In genomic region chr10:42056486-42057230, GRCm38 (mm10) we compare ENCODE assay signal across 11 mouse cellular contexts. TPM values are rescaled to one million over a fixed set of nuclear protein-coding genes. Genes with fewer than 3 reads are reported as not detected.
DNase-seq lines count a peak whose midpoint lies in the region; ATAC-seq and TF ChIP-seq lines count a peak whose summit lies in the region.
"Had no signal": no experiment of that assay in that cellular context is flagged by ENCODE, and none has a peak within 500 bp of the region (broad histone marks: within the 10 kb centered on the region; RNA-seq: fewer than 3 reads in every experiment).

No protein-coding gene starts in this region.

- ATAC-seq in kidney, postnatal 0 days (replicated peaks; ENCODE audit: low FRiP score, low read depth): no peak
- no peak for ATAC-seq in G1E (ENCODE audit: extremely low read depth, insufficient number of reproducible peaks, low FRiP score, poor library complexity, severe bottlenecking)
- ATAC-seq in liver, embryonic 12.5 days: no peak
- ATAC-seq: forebrain, embryonic 16.5 days had no signal

- H3K4me1 ChIP-seq in kidney, postnatal 0 days (replicated peaks; ENCODE audit: insufficient read depth, low read length): no peaks in the 10 kb centered on the region
- H3K4me1 ChIP-seq in G1E (ENCODE audit: insufficient read depth, low read depth, low read length): peaks cover 44% of the 10 kb centered on the region
- peaks cover 39% of the 10 kb centered on the region for H3K4me1 ChIP-seq in liver, embryonic 12.5 days

- TF ChIP-seq CTCF in kidney, postnatal 0 days (IDR thresholded peaks at IDR 0.05; ENCODE audit: low read depth): no peak
- TF ChIP-seq CTCF in G1E (IDR thresholded peaks at IDR 0.05; ENCODE audit: low read depth, low read length): no peak
- TF ChIP-seq CTCF in gastrocnemius, adult 2 months (IDR thresholded peaks at IDR 0.05): no peak

- H3K4me2 ChIP-seq in kidney, postnatal 0 days (ENCODE audit: low read length): peak overlapping the region; percentile 19; the same call in 1 of the 2 replicates
- peak overlapping the region; percentile 66 for H3K4me2 ChIP-seq in liver, embryonic 12.5 days
- H3K4me2 ChIP-seq: embryonic facial prominence, embryonic 13.5 days had no signal

- no peak overlapping the region for H3K9ac ChIP-seq in kidney, postnatal 0 days (ENCODE audit: low read depth, low read length)
- peak overlapping the region; percentile 24 for H3K9ac ChIP-seq in liver, embryonic 12.5 days
- H3K9ac ChIP-seq: embryonic facial prominence, embryonic 13.5 days had no signal

- no peaks in the 10 kb centered on the region for H3K36me3 ChIP-seq in kidney, postnatal 0 days (ENCODE audit: insufficient read depth, low read length)
- peaks cover 2% of the 10 kb centered on the region for H3K36me3 ChIP-seq in G1E (replicated peaks)
- no peaks in the 10 kb centered on the region for H3K36me3 ChIP-seq in liver, embryonic 12.5 days
- H3K36me3 ChIP-seq: embryonic facial prominence, embryonic 13.5 days had no signal

- H3K9me3 ChIP-seq in kidney, postnatal 0 days (replicated peaks; ENCODE audit: low read length): no peaks in the 10 kb centered on the region
- peaks cover 6% of the 10 kb centered on the region for H3K9me3 ChIP-seq in G1E (replicated peaks)
- no peaks in the 10 kb centered on the region for H3K9me3 ChIP-seq in liver, embryonic 12.5 days (replicated peaks)
- H3K9me3 ChIP-seq: embryonic facial prominence, embryonic 13.5 days had no signal

- DNase-seq in heart, adult 11 months: peak; percentile 85
- no peak for DNase-seq in heart, postnatal 25 days (ENCODE audit: low spot score)
- no peak for DNase-seq in kidney, postnatal 0 days (ENCODE audit: low spot score)
- no peak for DNase-seq in kidney, adult 18-20 months
- DNase-seq in G1E (ENCODE audit: low spot score): no peak
- DNase-seq in gastrocnemius, adult 2 months: no peak
- DNase-seq in urinary bladder, adult 2 months (ENCODE audit: low spot score): no peak
- DNase-seq: cerebellum, postnatal 25 days had no signal

- intact Hi-C loops in heart, postnatal 25 days (cut with DNase I): no loop called here
- intact Hi-C loops in gastrocnemius, adult 2 months (cut with DNase I): no loop called here

- 79% methylated on average over 18 of the region's 18 CpGs for WGBS in kidney, postnatal 0 days
- WGBS in liver, embryonic 12.5 days (ENCODE audit: insufficient replicate concordance): 56% methylated on average over 18 of the region's 18 CpGs

- no peak overlapping the region for H3K27ac ChIP-seq in kidney, postnatal 0 days
- H3K27ac ChIP-seq in liver, embryonic 12.5 days: peak overlapping the region; percentile 79
- H3K27ac ChIP-seq in gastrocnemius, adult 2 months: no peak overlapping the region
- H3K27ac ChIP-seq: embryonic facial prominence, embryonic 13.5 days had no signal

- H3K4me3 ChIP-seq in kidney, postnatal 0 days (replicated peaks; ENCODE audit: low read depth, low read length): no peak overlapping the region
- peak overlapping the region; percentile 55; the same call in 1 of the 2 replicates for H3K4me3 ChIP-seq in G1E (ENCODE audit: low read depth, low read length)
- H3K4me3 ChIP-seq in liver, embryonic 12.5 days: 0 out of 2 replicates have a peak overlapping the region, but pooled peaks have one; percentile 30
- no peak overlapping the region; the same call in 1 of the 2 replicates for H3K4me3 ChIP-seq in gastrocnemius, adult 2 months
- H3K4me3 ChIP-seq: embryonic facial prominence, embryonic 13.5 days had no signal

- H3K27me3 ChIP-seq in kidney, postnatal 0 days (ENCODE audit: insufficient read depth, low read length): no peaks in the 10 kb centered on the region
- H3K27me3 ChIP-seq in G1E (ENCODE audit: insufficient read depth, low read length): no peaks in the 10 kb centered on the region; the same call in 1 of the 2 replicates
- no peaks in the 10 kb centered on the region for H3K27me3 ChIP-seq in liver, embryonic 12.5 days (replicated peaks)
- H3K27me3 ChIP-seq: embryonic facial prominence, embryonic 13.5 days had no signal

RNA-seq across cellular contexts. Expression of gene Armc2, which starts 38.4 kb away (rescaled TPM):
- total RNA-seq in heart, postnatal 25 days (2021): 1 to 10 TPM; 7.8 to 8.2 TPM
- polyA plus RNA-seq in kidney, postnatal 0 days (2015; fragmentation: Nextera tagmentation; extraction: Ambion mirVana): 0.71 and 1.4 TPM in 2 replicates
- total RNA-seq in G1E (2014; fragmentation: Nextera tagmentation) (not detected in 2 replicates), G1E (2017) (0.06 and 0.27 TPM in 2 replicates)
- polyA plus RNA-seq in G1E (2012): not detected in 2 replicates
- polyA plus RNA-seq in liver, embryonic 12.5 days (2016; fragmentation: Nextera tagmentation; extraction: Ambion mirVana): 0.23 and 0.57 TPM in 2 replicates
- under 1 TPM; 0.23 to 0.84 TPM for total RNA-seq in gastrocnemius, adult 2 months (2021)
- 1.8 and 1.9 TPM in 2 replicates for polyA plus RNA-seq in urinary bladder, adult 2 months (2012; rRNA removed)

Comparison
In these comparisons a context has a peak if more than half of its experiments do, and no peak if none do; other contexts are left out.
1. H3K4me3 ChIP-seq: peak in G1E (single experiment) and liver, embryonic 12.5 days (single experiment); none in kidney, postnatal 0 days (single experiment) and gastrocnemius, adult 2 months (single experiment).